Mouse (Mus musculus): ENCODE measurements at regions not wholly inside any gene's neighbourhood (a gene's known extent, or its start where the extent isn't known, plus 50 kb on each side); places are given as distances from the start of the nearest gene placed in this dataset.

GRCm38 (mm10) chr17:47122221-47122620 lies 111.9 kb upstream of the Ubr2 start:
- no peak for TF ChIP-seq CTCF (IDR thresholded peaks at IDR 0.05)
- no peak overlapping the region for H3K27ac ChIP-seq (ENCODE audit: low read depth, low read length)
- DNase-seq (ENCODE audit: low spot score), result no peak
- H3K4me3 ChIP-seq (ENCODE audit: low read depth, low read length), result no peak overlapping the region
- no peaks in the 10 kb centered on the region for H3K4me1 ChIP-seq (ENCODE audit: insufficient read depth, low read length)
- H3K27me3 ChIP-seq (ENCODE audit: insufficient read depth, low read length), result no peaks in the 10 kb centered on the region
- no peak overlapping the region for H3K4me2 ChIP-seq (ENCODE audit: low read depth, low read length, poor library complexity, severe bottlenecking)
- ATAC-seq (ENCODE audit: low FRiP score), result no peak
- H3K36me3 ChIP-seq (ENCODE audit: insufficient read depth, low read length), result no peaks in the 10 kb centered on the region
- 82% methylated on average over 9 of the region's 9 CpGs for WGBS
- H3K9me3 ChIP-seq (ENCODE audit: low read length), result no peaks in the 10 kb centered on the region
- H3K9ac ChIP-seq (replicated peaks; ENCODE audit: low read length, poor library complexity, severe bottlenecking), result no peak overlapping the region

- no peak for ATAC-seq (ENCODE audit: low FRiP score)
- H3K27ac ChIP-seq (ENCODE audit: low read depth, low read length), result no peak overlapping the region
- H3K27me3 ChIP-seq (ENCODE audit: insufficient read depth, low read length), result no peaks in the 10 kb centered on the region
- H3K9me3 ChIP-seq (ENCODE audit: low read length), result no peaks in the 10 kb centered on the region
- H3K4me2 ChIP-seq (ENCODE audit: low read depth, low read length, poor library complexity, severe bottlenecking), result no peak overlapping the region
- H3K4me3 ChIP-seq (ENCODE audit: low read depth, low read length), result no peak overlapping the region
- no peak for DNase-seq (ENCODE audit: low spot score)
- no peak overlapping the region for H3K9ac ChIP-seq (replicated peaks; ENCODE audit: low read length, poor library complexity, severe bottlenecking)
- H3K4me1 ChIP-seq (ENCODE audit: insufficient read depth, low read length), result no peaks in the 10 kb centered on the region
- 80% methylated on average over 7 of the region's 7 CpGs for WGBS
- no peaks in the 10 kb centered on the region for H3K36me3 ChIP-seq (ENCODE audit: insufficient read depth, low read length)
- TF ChIP-seq CTCF (IDR thresholded peaks at IDR 0.05), result no peak
Observed at GRCm38 (mm10) chr17:47118010-47118409, 107.7 kb upstream of the Ubr2 start.

DNA sequence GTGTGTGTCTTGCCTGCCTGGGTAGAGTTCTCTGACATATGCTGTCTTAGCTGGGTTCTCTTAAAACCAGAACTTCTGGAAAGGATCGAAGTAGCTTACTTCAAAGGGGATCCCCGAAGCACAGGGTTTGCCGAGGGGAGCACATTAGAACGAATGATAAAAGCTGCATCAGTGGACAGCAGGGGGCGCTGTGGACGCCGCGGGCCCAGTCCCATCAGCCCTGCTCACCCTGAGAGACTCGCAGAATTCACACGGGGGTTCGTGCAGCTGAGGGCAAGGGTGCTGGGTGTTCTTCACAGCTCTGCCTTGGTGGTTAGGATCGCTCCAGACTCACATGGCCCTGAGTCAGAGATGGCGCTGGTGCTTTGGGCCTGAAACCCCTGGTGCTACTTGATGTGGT lies 105.4 kb upstream of the Ubr2 start:
- DNase-seq (ENCODE audit: low spot score), result no peak
- no peaks in the 10 kb centered on the region for H3K4me1 ChIP-seq (ENCODE audit: insufficient read depth, low read length)
- ATAC-seq (ENCODE audit: low FRiP score), result no peak
- peak; percentile 49 for TF ChIP-seq CTCF (IDR thresholded peaks at IDR 0.05)
- H3K27me3 ChIP-seq (ENCODE audit: insufficient read depth, low read length), result no peaks in the 10 kb centered on the region
- H3K36me3 ChIP-seq (ENCODE audit: insufficient read depth, low read length), result no peaks in the 10 kb centered on the region
- no peaks in the 10 kb centered on the region for H3K9me3 ChIP-seq (ENCODE audit: low read length)
- H3K9ac ChIP-seq (replicated peaks; ENCODE audit: low read length, poor library complexity, severe bottlenecking), result no peak overlapping the region
- H3K4me3 ChIP-seq (ENCODE audit: low read depth, low read length), result no peak overlapping the region
- 50% methylated on average over 13 of the region's 13 CpGs for WGBS
- H3K27ac ChIP-seq (ENCODE audit: low read depth, low read length), result no peak overlapping the region
- H3K4me2 ChIP-seq (ENCODE audit: low read depth, low read length, poor library complexity, severe bottlenecking), result no peak overlapping the region

DNA sequence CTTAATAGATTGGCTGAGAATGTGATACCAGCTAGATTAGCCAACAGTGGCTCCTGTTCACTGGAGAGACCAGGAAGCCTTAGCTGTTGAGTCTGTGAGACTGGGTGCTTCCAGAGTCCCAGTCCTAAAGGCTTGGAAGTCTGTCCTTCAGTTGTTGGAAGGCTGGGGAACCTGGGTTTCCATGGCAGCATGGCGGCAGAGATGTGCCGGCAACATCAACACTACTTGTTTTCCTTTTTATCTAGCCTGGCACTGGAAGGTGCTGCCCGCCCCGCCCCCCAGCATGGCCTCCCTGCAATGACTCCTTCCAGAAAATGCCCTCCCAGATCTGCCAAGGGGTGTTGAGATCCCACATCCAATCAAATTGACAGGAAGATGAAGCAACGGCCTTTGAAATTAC lies 104.8 kb upstream of the Ubr2 start:
- Histone ChIP-seq H3K27me3 (ENCODE audit: insufficient read depth, low read length) (no peaks in the 10 kb centered on the region), H3K4me2 (ENCODE audit: low read depth, low read length, poor library complexity, severe bottlenecking) (no peak overlapping the region), H3K9me3 (ENCODE audit: low read length) (no peaks in the 10 kb centered on the region), H3K4me3 (ENCODE audit: low read depth, low read length) (no peak overlapping the region), H3K9ac (replicated peaks; ENCODE audit: low read length, poor library complexity, severe bottlenecking) (no peak overlapping the region), H3K36me3 (ENCODE audit: insufficient read depth, low read length) (no peaks in the 10 kb centered on the region), H3K4me1 (ENCODE audit: insufficient read depth, low read length) (no peaks in the 10 kb centered on the region), H3K27ac (ENCODE audit: low read depth, low read length) (no peak overlapping the region)
- TF ChIP-seq CTCF (IDR thresholded peaks at IDR 0.05), result no peak
- DNase-seq (ENCODE audit: low spot score), result no peak
- 78% methylated on average over 5 of the region's 5 CpGs for WGBS
- ATAC-seq (ENCODE audit: low FRiP score), result no peak

GRCm38 (mm10) chr17:47114736-47115135 lies 104.4 kb upstream of the Ubr2 start:
- WGBS, result 72% methylated on average over 7 of the region's 7 CpGs
- H3K4me2 ChIP-seq (ENCODE audit: low read depth, low read length, poor library complexity, severe bottlenecking), result no peak overlapping the region
- no peak overlapping the region for H3K27ac ChIP-seq (ENCODE audit: low read depth, low read length)
- H3K4me3 ChIP-seq (ENCODE audit: low read depth, low read length), result no peak overlapping the region
- H3K9ac ChIP-seq (replicated peaks; ENCODE audit: low read length, poor library complexity, severe bottlenecking), result no peak overlapping the region
- H3K36me3 ChIP-seq (ENCODE audit: insufficient read depth, low read length), result no peaks in the 10 kb centered on the region
- H3K4me1 ChIP-seq (ENCODE audit: insufficient read depth, low read length), result no peaks in the 10 kb centered on the region
- no peaks in the 10 kb centered on the region for H3K9me3 ChIP-seq (ENCODE audit: low read length)
- DNase-seq (ENCODE audit: low spot score) (peak; percentile 6), ATAC-seq (ENCODE audit: low FRiP score) (no peak)
- no peak for TF ChIP-seq CTCF (IDR thresholded peaks at IDR 0.05)
- no peaks in the 10 kb centered on the region for H3K27me3 ChIP-seq (ENCODE audit: insufficient read depth, low read length)

- Histone ChIP-seq H3K27ac (ENCODE audit: low read depth, low read length) (no peak overlapping the region), H3K9me3 (ENCODE audit: low read length) (no peaks in the 10 kb centered on the region), H3K27me3 (ENCODE audit: insufficient read depth, low read length) (no peaks in the 10 kb centered on the region), H3K36me3 (ENCODE audit: insufficient read depth, low read length) (no peaks in the 10 kb centered on the region), H3K4me3 (ENCODE audit: low read depth, low read length) (no peak overlapping the region), H3K4me1 (ENCODE audit: insufficient read depth, low read length) (no peaks in the 10 kb centered on the region), H3K4me2 (ENCODE audit: low read depth, low read length, poor library complexity, severe bottlenecking) (no peak overlapping the region), H3K9ac (replicated peaks; ENCODE audit: low read length, poor library complexity, severe bottlenecking) (no peak overlapping the region)
- TF ChIP-seq CTCF (IDR thresholded peaks at IDR 0.05), result peak; percentile 26
- ATAC-seq (ENCODE audit: low FRiP score) (no peak), DNase-seq (ENCODE audit: low spot score) (no peak)
- WGBS, result 90% methylated on average over 16 of the region's 16 CpGs
Observed at GRCm38 (mm10) chr17:47112556-47113225, 102.3 kb upstream of the Ubr2 start.
